Mouse (Mus musculus) heart, embryonic 14.5 days (tissue): ENCODE results near the gene Kcnk10. TPM values are rescaled to one million over a fixed set of nuclear protein-coding genes. Genes with fewer than 3 reads are reported as not detected.

Experiments
- ATAC-seq: fragments of 200-750 bp; cut with Nextera tagmentation; 2 replicates; pipeline ENCODE4 v1.8.0; 2017; ENCODE audit warnings: low read depth, moderate TSS enrichment; ENCODE audit not compliant: insufficient number of reproducible peaks, insufficient read depth, low FRiP score
- H3K27ac ChIP-seq, 2 experiments: fragments of 200-500 bp in 1 of 2; fragments of 300-500 bp in 1 of 2; sonication (generic) in 1 of 2; replicated peaks in 1 of 2; 2 replicates each; pipeline ENCODE4 v1.5.1; 2012 to 2014; ENCODE audit warnings: low read depth in 2 of 2, low read length in 2 of 2, control low read depth in 1 of 2, mild to moderate bottlenecking in 1 of 2, mixed read lengths in 1 of 2; ENCODE audit not compliant: control insufficient read depth in 1 of 2, insufficient read depth in 1 of 2
- H3K27me3 ChIP-seq: fragments of 300-500 bp; sonication (generic); 2 replicates; pipeline ENCODE4 v1.6.1; 2014; ENCODE audit warnings: mild to moderate bottlenecking, low read length, control low read depth; ENCODE audit not compliant: control insufficient read depth, insufficient read depth
- H3K36me3 ChIP-seq: fragments of 300-500 bp; sonication (generic); 2 replicates; pipeline ENCODE4 v1.6.1; 2014; ENCODE audit warnings: mild to moderate bottlenecking, control low read depth, low read length, mixed read lengths; ENCODE audit not compliant: control insufficient read depth, insufficient read depth
- H3K4me1 ChIP-seq, 2 experiments: fragments of 200-500 bp in 1 of 2; fragments of 300-500 bp in 1 of 2; sonication (generic) in 1 of 2; 2 replicates each; pipeline ENCODE4 v1.6.1; 2012 to 2014; ENCODE audit warnings: low read length in 2 of 2, control low read depth in 1 of 2, mixed read lengths in 1 of 2; ENCODE audit not compliant: control insufficient read depth in 2 of 2, insufficient read depth in 2 of 2
- H3K4me2 ChIP-seq: fragments of 300-500 bp; sonication (generic); 2 replicates; pipeline ENCODE4 v1.6.1; 2014; ENCODE audit warnings: mild to moderate bottlenecking, low read length
- H3K4me3 ChIP-seq, 2 experiments: fragments of 200-500 bp in 1 of 2; fragments of 300-500 bp in 1 of 2; sonication (generic) in 1 of 2; 2 replicates each; pipeline ENCODE4 v1.5.1; 2012 to 2014; ENCODE audit warnings: low read length in 2 of 2, mild to moderate bottlenecking in 2 of 2, control low read depth in 1 of 2, low read depth in 1 of 2, moderate library complexity in 1 of 2; ENCODE audit not compliant: control insufficient read depth in 1 of 2, insufficient read depth in 1 of 2
- H3K9ac ChIP-seq: fragments of 300-500 bp; sonication (generic); 2 replicates; pipeline ENCODE4 v1.6.1; 2014; ENCODE audit warnings: mild to moderate bottlenecking, low read length
- H3K9me3 ChIP-seq: fragments of 300-500 bp; sonication (generic); 2 replicates; pipeline ENCODE4 v1.6.1; 2016; ENCODE audit warnings: low read length, control low read depth; ENCODE audit not compliant: control insufficient read depth
- WGBS: fragments of 180-500 bp; shearing (Covaris S2); extraction: QIAGEN DNeasy Blood & Tissue Kit; methylation state at CpG from one replicate; pipeline ENCODE4 v1.1.7; 2014; 5-methylcytosine and 5-hydroxymethylcytosine counted together
- polyA plus RNA-seq: library from polyadenylated mRNA; unstranded; fragments of >200 nt; fragmentation: Nextera tagmentation; extraction: Ambion mirVana; gene quantifications from 2 replicates; pipeline ENCODE4 v1.2.1, GENCODE M21; 2014

Kcnk10 gene
- polyA plus RNA-seq, 1 experiment from 2014 or later: 0.26 TPM

DNA sequence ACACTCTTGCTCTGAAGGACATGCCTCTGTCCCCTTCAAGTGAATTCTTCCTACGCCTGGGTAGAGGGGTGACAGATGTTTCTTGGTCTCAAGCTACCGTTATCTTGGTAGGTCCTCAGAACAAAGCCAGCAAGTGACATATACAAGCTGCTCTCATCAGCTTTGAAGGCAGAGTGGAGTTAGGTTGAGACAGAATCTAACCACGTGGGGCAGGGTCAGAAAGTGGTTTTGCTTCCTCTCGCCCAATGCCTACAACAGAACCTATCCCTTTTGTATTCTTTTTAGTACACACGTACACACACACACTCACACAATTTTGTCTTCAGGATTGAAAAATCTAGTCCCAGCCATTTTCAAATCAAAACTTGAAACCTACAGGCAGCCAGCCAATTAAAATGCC is 186.8 kb downstream of the Kcnk10 start:
- Histone ChIP-seq H3K4me3 (no peak overlapping the region), H3K9me3 (no peaks in the 10 kb centered on the region), H3K9ac (no peak overlapping the region), H3K36me3 (no peaks in the 10 kb centered on the region), H3K27ac (no peak overlapping the region), H3K4me1 (peaks cover 3 to 9% of the 10 kb centered on the region in 2 experiments; a peak in 2 of 4 replicates), H3K27me3 (no peaks in the 10 kb centered on the region), H3K4me2 (peak overlapping the region; percentile 19; the same call in 1 of the 2 replicates)
- no peak for ATAC-seq
- 33% methylated on average over 5 of the region's 5 CpGs for WGBS

DNA sequence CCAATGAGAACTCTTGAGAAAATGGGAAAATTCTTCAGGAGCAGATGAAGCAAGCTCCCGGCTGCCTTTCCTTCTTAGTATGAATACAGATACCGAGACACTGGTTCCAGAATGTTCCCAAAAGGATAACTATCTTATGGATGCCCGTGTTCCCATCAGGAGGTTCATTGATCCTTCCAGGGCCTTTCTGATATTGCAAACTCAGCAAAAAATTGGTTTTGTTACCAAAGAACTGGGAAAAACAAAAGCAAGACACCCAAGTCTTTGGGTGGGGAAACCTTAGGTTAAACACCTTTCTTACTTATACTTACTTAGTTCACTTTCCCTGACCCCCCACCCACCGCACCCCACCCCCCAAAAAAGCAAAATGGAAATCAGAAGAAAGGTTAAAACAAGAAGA is 188.5 kb downstream of the Kcnk10 start:
- H3K4me2 ChIP-seq: no peak overlapping the region

More for the DNA sequence above, 188.5 kb downstream of the Kcnk10 start:
- 83% methylated on average over 4 of the region's 4 CpGs for whole genome bisulfite sequencing
- Histone ChIP-seq H3K27me3 (no peaks in the 10 kb centered on the region), H3K4me1 (peaks cover 3 to 9% of the 10 kb centered on the region in 2 experiments; a peak in 2 of 4 replicates), H3K9me3 (no peaks in the 10 kb centered on the region), H3K9ac (no peak overlapping the region), H3K36me3 (no peaks in the 10 kb centered on the region), H3K4me3 (no peak overlapping the region), H3K27ac (no peak overlapping the region)
- no peak for ATAC-seq

Other genes starting within 250 kb of the Kcnk10 start
- gene Spata7, start 49.8 kb upstream of the Kcnk10 start, polyA plus RNA-seq: 12.9 and 13.7 TPM in 2 replicates
- gene Ptpn21, start 159.1 kb upstream of the Kcnk10 start, polyA plus RNA-seq: 14.1 and 14.4 TPM in 2 replicates
- 99.9 and 102 TPM in 2 replicates for gene Zc3h14, start 168.7 kb upstream of the Kcnk10 start, polyA plus RNA-seq